Mouse (Mus musculus) bone marrow, adult 2 months (tissue): ENCODE data around the gene Fam71e1.

Source experiments
- CTCF ChIP-seq: fragments of 200-500 bp; IDR thresholded peaks from 2 replicates; pipeline ENCODE4 v1.5.1; 2011; ENCODE audit warnings: low read length, control low read depth; ENCODE audit not compliant: control insufficient read depth, insufficient read depth
- POLR2A ChIP-seq: fragments of 200-500 bp; IDR thresholded peaks from 2 replicates; pipeline ENCODE4 v1.6.1; 2011; ENCODE audit warnings: low read depth, mild to moderate bottlenecking, control low read depth, low read length, borderline replicate concordance; ENCODE audit not compliant: control insufficient read depth

- TF ChIP-seq CTCF (no peak), POLR2A (no peak)
These were observed 51.3 kb downstream of the Fam71e1 start for GRCm38 (mm10) chr7:44547725-44548124.
